Mouse (Mus musculus) G1E-ER4 (cell line): ENCODE results near the gene Ubxn10. TPM values are rescaled to one million over a fixed set of nuclear protein-coding genes. Genes with fewer than 3 reads are reported as not detected.

Experiments used
- GATA1 ChIP-seq: IDR thresholded peaks from one replicate; pipeline ENCODE4 v1.8.0; 2012; ENCODE audit warnings: low read length, inconsistent platforms
- polyA plus RNA-seq: library from polyadenylated mRNA; stranded (reverse); fragments of >175 nt; gene quantifications from 2 replicates; pipeline ENCODE4 v1.2.3, GENCODE M21; 2012

Gene Ubxn10
- polyA plus RNA-seq, 1 experiment: not detected

- no peak for TF ChIP-seq GATA1
Measured at GRCm38 (mm10) chr4:138748369-138749072, 11.6 kb upstream of the Ubxn10 start.

DNA sequence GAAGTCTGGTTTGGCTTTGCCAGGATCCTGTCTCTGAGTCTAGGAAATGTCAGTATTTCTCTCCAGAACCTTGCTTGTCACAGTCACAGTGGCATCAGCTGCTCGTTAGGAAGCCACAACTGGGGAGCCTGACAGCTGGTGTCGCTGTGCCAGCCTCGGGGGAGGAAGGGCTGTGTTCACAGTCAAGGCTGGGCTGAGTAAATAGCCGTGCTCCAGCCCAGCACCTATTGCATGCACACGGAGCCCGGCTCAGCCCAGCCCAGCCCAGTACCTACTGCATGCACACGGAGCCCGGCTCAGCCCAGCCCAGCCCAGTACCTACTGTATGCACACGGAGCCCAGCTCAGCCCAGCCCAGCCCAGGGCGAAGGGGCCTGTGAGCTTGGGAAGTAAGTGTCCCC is 10.9 kb upstream of the Ubxn10 start:
- no peak for TF ChIP-seq GATA1

GRCm38 (mm10) chr4:138746866-138747265 is 9.9 kb upstream of the Ubxn10 start:
- no peak for TF ChIP-seq GATA1

DNA sequence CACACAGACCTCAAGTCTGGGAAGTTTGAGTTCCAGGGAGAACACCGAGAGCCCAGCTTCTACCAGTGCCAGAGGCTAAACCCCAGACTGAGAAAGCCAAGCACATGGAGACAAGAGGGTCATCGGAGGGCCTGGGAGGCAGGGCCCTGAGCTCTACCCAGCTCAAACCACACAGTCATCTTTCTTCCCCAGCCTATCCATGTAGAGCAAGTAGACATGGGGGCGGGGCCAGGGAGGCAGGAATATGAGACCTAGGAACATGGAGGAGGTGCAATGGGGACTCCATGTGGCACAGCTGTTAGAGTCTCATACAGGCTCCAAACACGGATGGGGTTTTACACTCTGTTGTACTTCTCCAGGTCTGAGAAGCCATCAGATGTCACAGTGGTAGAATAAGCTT is 8.9 kb upstream of the Ubxn10 start:
- TF ChIP-seq GATA1: no peak

DNA sequence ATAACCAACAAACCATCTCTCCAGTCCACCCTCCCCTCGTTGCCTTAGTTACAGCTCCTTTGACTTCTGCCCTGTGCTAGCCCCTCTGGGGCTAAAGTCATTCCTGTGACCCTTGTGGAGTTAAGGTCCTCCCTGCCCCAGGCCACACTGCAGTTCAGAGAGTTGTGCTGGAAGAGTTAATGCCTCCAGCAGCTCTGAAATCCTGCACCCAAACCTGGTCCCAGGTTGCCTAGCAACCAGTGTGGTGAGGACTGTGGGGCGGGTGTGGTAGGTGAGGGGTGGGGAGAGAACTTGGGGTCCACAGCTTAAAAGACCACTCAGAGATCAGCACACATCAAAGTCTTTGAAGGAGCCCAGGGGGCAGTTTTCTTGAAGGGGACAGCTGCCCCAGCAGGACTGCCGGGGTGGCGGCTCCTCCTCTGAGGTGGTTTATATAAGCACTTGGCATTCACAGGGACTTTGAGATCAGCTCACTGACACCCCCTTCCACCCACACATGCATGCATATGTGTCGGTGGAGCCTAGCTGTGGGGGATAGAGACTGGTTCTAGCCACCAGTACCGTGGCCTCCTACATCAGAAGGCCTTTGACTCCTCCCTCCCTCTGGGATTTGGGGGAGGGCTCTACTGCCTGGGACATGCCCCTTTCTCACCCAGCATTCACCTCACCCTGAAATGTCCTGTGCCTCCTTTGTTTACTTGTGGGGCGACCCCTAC is 2.3 kb upstream of the Ubxn10 start:
- TF ChIP-seq GATA1: no peak

- no peak for TF ChIP-seq GATA1
Measured at GRCm38 (mm10) chr4:138734863-138735262, 2.1 kb downstream of the Ubxn10 start.

- TF ChIP-seq GATA1: no peak
Measured at GRCm38 (mm10) chr4:138734105-138734504, 2.9 kb downstream of the Ubxn10 start.

- no peak for TF ChIP-seq GATA1
Measured at GRCm38 (mm10) chr4:138729018-138729703, 7.8 kb downstream of the Ubxn10 start.

DNA sequence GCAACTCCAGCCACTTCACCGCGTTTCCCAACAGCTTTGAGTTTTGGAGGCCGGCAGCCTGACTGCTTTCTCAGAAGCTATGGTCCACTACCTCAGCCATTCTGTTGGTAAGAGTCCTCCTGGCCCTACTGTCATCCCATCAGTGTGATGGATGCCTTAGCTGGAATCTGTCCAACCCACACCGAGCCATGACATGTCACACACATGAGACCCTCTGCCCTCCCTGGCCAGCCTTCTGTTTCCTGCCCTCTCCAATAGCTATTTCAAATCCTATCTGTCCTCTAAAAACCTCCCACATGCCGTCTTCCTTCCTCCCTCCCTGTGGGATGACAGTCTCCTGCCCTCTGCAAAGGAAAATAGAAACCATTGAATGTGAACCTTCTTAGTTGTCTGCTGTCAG is 11.2 kb downstream of the Ubxn10 start:
- TF ChIP-seq GATA1: no peak

DNA sequence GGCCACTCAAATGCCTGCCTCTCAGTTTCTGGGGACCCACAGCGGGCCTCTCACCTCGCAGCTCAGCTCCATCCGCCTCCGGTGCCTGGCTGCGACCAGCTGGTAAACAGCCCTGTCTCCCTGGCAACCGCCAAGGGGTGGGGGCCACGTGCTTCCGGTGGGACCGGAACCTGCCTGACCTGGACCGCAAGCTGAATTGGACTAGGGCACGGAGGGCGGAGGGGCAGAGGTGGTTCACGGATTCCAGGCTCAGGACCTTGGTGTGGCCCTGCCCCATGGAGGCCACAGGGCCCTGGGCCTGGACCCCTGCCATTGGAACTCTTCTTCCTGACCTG is 11.9 kb downstream of the Ubxn10 start:
- TF ChIP-seq GATA1: no peak

GRCm38 (mm10) chr4:138724354-138725126 is 12.4 kb downstream of the Ubxn10 start, which contains the start of gene Pla2g2c:
Gene Pla2g2c, plus strand, starts transcription at chr4:138724792.
- no peak for TF ChIP-seq GATA1

- no peak for TF ChIP-seq GATA1
Measured at GRCm38 (mm10) chr4:138723493-138724281, 13.3 kb downstream of the Ubxn10 start.

DNA sequence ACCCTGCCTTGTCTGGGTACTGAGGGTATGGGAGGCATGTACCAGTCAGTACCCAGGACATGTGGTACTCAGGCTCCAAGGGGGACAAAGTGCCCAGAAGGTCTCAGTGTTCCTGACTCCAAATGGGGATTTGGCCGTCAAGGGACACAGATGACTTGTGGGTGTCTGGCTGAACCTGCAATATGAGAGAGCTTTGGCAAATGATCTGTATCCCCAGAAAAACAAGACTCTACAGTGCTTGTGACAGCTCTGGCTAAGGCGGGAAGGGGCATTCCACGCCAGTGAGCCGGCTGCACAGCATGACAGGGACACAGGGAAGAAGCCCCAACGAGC is 17.7 kb downstream of the Ubxn10 start:
- no peak for TF ChIP-seq GATA1

DNA sequence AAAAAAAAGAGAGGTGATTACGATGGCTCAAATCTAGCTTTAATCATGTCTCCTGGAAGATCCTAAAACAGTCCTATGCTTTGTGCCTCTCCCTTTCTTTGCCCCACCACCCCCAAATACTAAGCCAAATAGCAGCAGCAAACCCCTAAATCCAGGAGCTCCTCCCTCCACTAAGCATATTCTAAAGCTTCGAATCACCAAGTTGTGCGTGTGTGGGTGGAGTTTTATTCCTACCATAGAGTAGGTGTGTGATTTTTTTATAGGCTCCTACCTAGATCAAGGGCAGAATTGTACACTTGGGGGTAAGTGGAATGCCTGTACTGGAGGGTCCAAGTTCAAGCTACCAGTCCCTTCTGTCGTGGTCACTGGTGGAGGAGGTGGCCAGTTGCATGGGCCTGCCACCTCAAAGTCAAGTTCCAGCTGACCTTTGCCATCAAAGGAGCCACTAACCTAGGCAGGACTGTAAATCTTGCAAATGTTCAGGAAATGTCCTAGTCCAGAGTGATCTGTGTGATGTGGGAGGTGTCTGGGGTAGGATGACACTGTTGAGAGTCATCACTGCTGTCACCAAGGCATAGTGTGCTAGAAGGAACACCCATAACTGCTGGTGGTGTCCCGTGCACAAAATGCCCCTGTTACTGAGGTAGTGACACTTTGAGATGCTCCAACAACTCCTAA is 18.2 kb downstream of the Ubxn10 start:
- TF ChIP-seq GATA1: no peak

GRCm38 (mm10) chr4:138716697-138717096 is 20.3 kb downstream of the Ubxn10 start:
- no peak for TF ChIP-seq GATA1
